Mouse (Mus musculus): Measurements from ENCODE around the gene Mapt. TPM values are rescaled to one million over a fixed set of nuclear protein-coding genes. Genes with fewer than 3 reads are reported as not detected.
"Not testable (repeated sequence)": the region's sequence is repeated elsewhere in the genome, so short reads cannot be mapped to it uniquely, and the experiment has no call there.

The Mapt gene
- polyA plus RNA-seq, 1 experiment from 2014 or later = 277 TPM

DNA sequence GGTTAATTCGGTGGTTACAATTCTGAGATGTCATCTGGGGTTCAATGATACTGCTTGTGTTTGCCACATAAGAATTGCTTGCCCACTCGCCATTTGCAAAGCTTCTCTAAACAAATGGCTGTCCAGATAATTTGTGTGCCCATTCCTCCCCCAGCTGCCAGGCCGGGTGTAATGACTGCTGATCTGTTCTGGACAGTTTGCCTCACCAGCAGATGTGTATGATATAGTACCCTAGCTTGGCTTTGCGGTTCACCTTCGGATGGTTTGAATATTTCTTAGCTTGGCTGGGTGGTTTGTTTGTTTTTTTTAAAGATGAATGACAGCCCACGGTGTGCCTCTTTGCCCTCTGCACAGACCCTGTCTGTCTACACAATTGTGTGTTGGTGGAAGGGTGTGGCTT, 3.5 kb downstream of the Mapt start:
- no peak overlapping the region for H3K27ac ChIP-seq
- H3K4me2 ChIP-seq = peak overlapping the region; percentile 96
- H3K36me3 ChIP-seq (ENCODE audit: poor library complexity, severe bottlenecking) = no peaks in the 10 kb centered on the region
- no peaks in the 10 kb centered on the region for H3K9me3 ChIP-seq (replicated peaks)
- no peak for ATAC-seq
- peak overlapping the region; percentile 85 for H3K9ac ChIP-seq
- WGBS = 46% methylated on average over 6 of the region's 6 CpGs
- H3K4me3 ChIP-seq = peak overlapping the region; percentile 63
- H3K4me1 ChIP-seq = peaks cover 59% of the 10 kb centered on the region
- peaks cover 50% of the 10 kb centered on the region for H3K27me3 ChIP-seq

DNA sequence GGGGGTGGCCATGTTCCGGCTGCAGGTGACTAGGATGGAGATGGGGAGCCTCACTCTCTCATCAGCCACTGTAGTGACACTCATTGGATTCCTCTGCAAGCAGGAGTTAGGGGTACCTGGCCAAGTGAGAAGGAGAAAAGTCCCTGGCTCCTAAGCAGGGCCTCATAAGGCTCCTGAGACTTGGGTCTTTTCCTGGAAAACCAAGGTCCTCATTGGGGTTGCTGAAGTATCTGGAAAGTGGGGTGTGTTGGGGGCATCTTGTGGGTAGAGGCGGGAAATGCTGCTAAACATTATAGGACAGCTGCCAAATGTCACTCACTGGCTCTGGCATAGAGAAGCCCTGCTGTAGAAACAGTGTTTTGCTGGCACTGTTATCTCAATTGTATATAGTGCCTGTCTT, 4.7 kb downstream of the Mapt start:
- peaks cover 50% of the 10 kb centered on the region for H3K27me3 ChIP-seq
- no peak overlapping the region for H3K9ac ChIP-seq
- peaks cover 54% of the 10 kb centered on the region for H3K4me1 ChIP-seq
- WGBS = 77% methylated on average over 2 of the region's 2 CpGs
- H3K9me3 ChIP-seq (replicated peaks) = no peaks in the 10 kb centered on the region
- 0 out of 2 replicates have a peak overlapping the region, but pooled peaks have one; percentile 10 for H3K4me3 ChIP-seq
- H3K36me3 ChIP-seq (ENCODE audit: poor library complexity, severe bottlenecking) = no peaks in the 10 kb centered on the region
- ATAC-seq = no peak
- no peak overlapping the region for H3K27ac ChIP-seq
- H3K4me2 ChIP-seq = peak overlapping the region; percentile 96

DNA sequence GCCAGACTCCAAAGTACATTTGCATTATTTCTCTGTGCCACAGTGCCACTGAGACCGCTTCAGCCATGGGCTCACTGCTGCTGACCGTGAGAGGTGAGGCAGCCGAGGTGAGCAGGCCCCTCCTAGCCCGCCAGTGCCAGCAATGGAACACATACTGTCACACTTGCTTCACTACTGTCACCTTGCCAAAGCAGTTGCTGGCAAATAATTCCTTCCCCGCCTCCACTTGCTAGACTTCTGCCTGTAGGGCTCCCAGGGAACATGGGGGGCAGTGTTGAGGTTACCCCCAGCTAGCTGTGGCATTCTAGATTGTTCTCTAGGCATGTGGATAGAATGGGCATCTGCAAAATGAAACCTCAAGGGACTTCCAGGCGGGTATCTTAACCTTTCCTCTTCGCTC, 6.0 kb downstream of the Mapt start:
- H3K27me3 ChIP-seq = peaks cover 46% of the 10 kb centered on the region
- no peaks in the 10 kb centered on the region for H3K36me3 ChIP-seq (ENCODE audit: poor library complexity, severe bottlenecking)
- H3K9me3 ChIP-seq (replicated peaks) = no peaks in the 10 kb centered on the region
- peaks cover 47% of the 10 kb centered on the region for H3K4me1 ChIP-seq
- 52% methylated on average over 7 of the region's 7 CpGs for WGBS
- H3K27ac ChIP-seq = peak overlapping the region; percentile 5; the same call in 1 of the 2 replicates
- H3K4me3 ChIP-seq = no peak overlapping the region
- H3K4me2 ChIP-seq = peak overlapping the region; percentile 5; the same call in 1 of the 2 replicates
- H3K9ac ChIP-seq = no peak overlapping the region
- no peak for ATAC-seq

DNA sequence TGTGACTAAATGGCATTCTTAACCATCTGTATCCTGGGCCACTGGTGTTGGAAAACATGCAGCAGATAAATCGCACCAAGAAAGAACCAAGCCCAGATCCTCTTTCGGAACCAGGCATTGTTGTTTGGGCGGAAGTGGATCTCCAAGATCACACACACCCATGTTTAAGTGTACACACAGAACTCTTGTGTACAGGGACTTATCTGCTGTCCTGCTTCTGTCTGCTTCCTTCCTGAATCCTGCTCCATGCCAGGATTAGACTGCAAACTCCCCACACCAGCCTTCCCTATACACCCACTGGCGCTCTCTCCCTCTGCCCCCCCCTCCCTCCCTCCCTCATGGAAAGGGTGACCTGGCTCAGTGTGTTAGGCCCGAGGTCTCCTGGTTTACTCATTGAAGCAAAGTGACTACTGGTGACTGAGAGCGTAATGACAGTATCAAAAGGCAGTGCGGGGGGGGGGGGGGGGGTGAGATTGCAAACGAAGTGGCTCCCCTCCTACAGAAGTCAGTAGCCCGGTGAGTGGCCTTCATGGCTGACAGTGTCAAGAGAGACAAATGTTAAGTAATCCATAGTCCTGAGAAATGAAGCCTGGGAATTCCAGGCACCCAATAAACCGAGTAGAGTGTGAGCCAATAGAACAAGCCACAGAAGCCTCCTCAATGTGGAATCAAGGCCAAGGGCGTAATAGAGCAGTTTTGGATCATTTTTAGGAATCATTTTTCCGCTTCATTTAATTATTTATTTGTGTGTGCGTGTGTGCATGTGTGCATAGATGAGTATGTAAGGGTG, 7.0 kb downstream of the Mapt start:
- Histone ChIP-seq H3K4me2 (no peak overlapping the region), H3K4me3 (no peak overlapping the region), H3K4me1 (peaks cover 39% of the 10 kb centered on the region), H3K27me3 (peaks cover 37% of the 10 kb centered on the region), H3K9ac (no peak overlapping the region), H3K9me3 (replicated peaks) (no peaks in the 10 kb centered on the region), H3K27ac (no peak overlapping the region), H3K36me3 (ENCODE audit: poor library complexity, severe bottlenecking) (no peaks in the 10 kb centered on the region)
- ATAC-seq = no peak
- 71% methylated on average over 13 of the region's 13 CpGs for WGBS

DNA sequence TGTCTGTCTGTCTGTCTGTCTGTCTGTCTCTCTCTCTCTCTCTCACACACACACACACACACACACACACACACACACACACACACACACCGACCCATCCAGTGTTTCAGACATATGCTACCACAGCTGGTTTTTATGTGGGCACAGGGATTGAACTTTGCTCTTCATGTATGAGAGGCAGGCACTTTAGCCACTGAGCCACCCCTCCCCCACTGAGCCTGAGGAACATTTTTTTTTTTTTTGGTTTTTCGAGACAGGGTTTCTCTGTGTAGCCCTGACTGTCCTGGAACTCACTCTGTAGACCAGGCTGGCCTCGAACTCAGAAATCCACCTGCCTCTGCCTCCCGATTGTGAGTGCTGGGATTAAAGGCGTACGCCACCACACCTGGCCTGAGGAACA, 14.3 kb downstream of the Mapt start:
- not testable (repeated sequence) for H3K9me3 ChIP-seq (replicated peaks); H3K4me2 ChIP-seq; H3K9ac ChIP-seq; H3K27ac ChIP-seq; ATAC-seq; H3K4me3 ChIP-seq; H3K27me3 ChIP-seq; H3K36me3 ChIP-seq (ENCODE audit: poor library complexity, severe bottlenecking)
- H3K4me1 ChIP-seq = peaks cover 10% of the 10 kb centered on the region
- 81% methylated on average over 6 of the region's 6 CpGs for WGBS

DNA sequence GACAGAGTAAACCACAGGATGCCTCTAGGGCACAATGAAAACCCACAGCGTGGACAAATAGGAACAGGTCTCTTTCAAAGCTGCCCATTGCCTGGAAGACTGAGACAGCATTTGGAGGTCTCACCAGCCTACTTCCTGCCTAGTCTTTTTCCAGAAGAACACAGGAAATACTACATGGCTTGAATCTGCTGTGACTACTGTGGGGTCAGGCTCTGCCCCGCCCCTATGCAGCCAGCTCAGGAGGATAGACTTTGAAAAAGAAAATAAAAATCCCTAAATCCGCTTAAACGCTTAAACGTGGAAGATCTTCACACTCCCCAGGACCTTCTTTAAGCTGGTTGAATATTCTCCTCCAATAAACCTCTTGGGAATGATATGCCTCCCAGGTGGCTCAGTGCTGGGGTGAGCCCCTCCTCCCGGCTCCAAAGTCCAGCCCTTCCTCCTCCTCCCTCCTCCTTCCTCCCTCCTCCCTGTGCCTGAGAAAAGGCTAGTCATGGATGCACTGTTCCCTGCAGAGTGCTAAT, 15.0 kb downstream of the Mapt start:
- H3K9me3 ChIP-seq (replicated peaks) = no peaks in the 10 kb centered on the region
- no peak overlapping the region for H3K4me2 ChIP-seq
- no peak overlapping the region; the same call in 1 of the 2 replicates for H3K9ac ChIP-seq
- no peak overlapping the region for H3K27ac ChIP-seq
- no peak overlapping the region for H3K4me3 ChIP-seq
- no peaks in the 10 kb centered on the region for H3K27me3 ChIP-seq
- WGBS = 16% methylated on average over 6 of the region's 6 CpGs
- no peak for ATAC-seq
- no peaks in the 10 kb centered on the region for H3K36me3 ChIP-seq (ENCODE audit: poor library complexity, severe bottlenecking)
- peaks cover 10% of the 10 kb centered on the region for H3K4me1 ChIP-seq

DNA sequence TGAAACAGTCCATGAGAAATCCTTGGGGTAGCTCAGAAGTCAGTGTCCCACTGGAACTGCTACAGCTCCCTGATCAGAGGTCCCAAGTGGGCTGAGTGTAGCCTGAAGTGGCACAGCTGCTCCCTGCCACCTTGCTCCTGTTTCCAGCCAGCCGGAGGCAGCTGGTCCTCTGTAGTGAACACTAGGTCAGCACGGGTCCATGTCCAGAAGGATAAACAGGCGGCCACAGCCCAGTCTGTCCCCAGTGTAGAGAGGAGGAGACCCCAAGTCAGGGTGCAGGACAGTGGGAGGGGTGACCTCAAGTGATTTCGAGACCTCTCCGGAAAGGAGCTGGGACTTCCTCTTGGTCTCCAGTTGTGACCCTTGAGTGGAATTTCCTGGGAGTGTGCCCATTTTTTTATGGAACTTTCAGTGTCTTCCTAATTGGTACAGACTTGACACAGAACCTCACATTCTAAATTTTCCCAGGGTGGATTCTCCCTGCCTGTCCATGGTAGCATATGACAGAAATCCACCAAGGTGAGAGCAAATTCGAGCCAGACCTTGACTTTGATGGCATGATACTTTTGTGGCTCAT, 16.0 kb downstream of the Mapt start:
- H3K4me2 ChIP-seq = no peak overlapping the region
- H3K9me3 ChIP-seq (replicated peaks) = no peaks in the 10 kb centered on the region
- no peaks in the 10 kb centered on the region for H3K36me3 ChIP-seq (ENCODE audit: poor library complexity, severe bottlenecking)
- no peak overlapping the region for H3K27ac ChIP-seq
- H3K27me3 ChIP-seq = no peaks in the 10 kb centered on the region
- ATAC-seq = no peak
- peaks cover 10% of the 10 kb centered on the region for H3K4me1 ChIP-seq
- H3K4me3 ChIP-seq = no peak overlapping the region
- H3K9ac ChIP-seq = no peak overlapping the region
- 75% methylated on average over 6 of the region's 6 CpGs for WGBS

DNA sequence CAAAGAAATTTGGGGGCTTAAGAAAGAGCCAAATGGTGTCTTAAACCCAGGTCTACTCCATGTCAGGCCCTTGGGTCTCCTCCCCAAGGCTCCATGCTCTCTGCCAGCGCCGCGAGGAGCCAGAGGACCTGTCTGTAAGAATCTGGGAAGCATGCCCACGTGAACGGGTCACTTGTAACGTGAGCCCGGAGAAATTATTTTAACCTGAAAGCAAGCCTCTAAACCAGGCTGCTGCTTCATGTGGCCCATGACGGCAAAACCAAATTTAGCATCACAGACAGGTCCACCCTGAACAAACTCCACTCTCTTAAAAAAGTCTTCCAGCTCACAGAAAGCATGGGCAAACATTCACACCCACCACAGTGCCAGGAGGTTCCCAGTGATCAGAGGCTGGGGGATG, 18.2 kb downstream of the Mapt start:
- H3K4me3 ChIP-seq = no peak overlapping the region
- 83% methylated on average over 8 of the region's 8 CpGs for WGBS
- H3K27ac ChIP-seq = no peak overlapping the region
- H3K9ac ChIP-seq = no peak overlapping the region
- no peak for ATAC-seq
- no peak overlapping the region for H3K4me2 ChIP-seq
- no peaks in the 10 kb centered on the region for H3K36me3 ChIP-seq (ENCODE audit: poor library complexity, severe bottlenecking)
- no peaks in the 10 kb centered on the region for H3K27me3 ChIP-seq
- peaks cover 10% of the 10 kb centered on the region for H3K4me1 ChIP-seq
- no peaks in the 10 kb centered on the region for H3K9me3 ChIP-seq (replicated peaks)

DNA sequence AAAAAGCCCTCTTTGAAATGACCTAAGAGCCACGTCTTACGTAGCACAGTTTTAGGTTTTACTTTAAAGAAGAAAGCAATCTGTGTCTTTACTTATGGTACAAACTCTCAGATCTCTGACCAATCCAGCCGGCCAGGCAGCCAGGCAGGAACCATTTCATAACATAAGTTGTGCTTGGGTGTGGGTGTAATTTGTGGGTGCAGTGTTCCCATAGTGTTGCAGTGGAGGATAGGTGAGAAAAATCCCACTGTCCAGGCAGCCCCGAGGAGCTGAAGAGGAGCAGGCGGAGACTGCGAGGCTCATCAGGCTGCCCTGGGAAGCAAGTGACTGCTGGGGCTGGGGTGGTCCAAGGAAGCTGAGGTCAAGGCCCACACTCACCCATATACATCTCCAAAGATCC, 19.9 kb downstream of the Mapt start:
- peaks cover 9% of the 10 kb centered on the region for H3K4me1 ChIP-seq
- 87% methylated on average over 6 of the region's 6 CpGs for WGBS
- H3K4me2 ChIP-seq = no peak overlapping the region
- no peaks in the 10 kb centered on the region for H3K36me3 ChIP-seq (ENCODE audit: poor library complexity, severe bottlenecking)
- no peak overlapping the region for H3K9ac ChIP-seq
- H3K9me3 ChIP-seq (replicated peaks) = no peaks in the 10 kb centered on the region
- H3K4me3 ChIP-seq = no peak overlapping the region
- no peak overlapping the region for H3K27ac ChIP-seq
- H3K27me3 ChIP-seq = no peaks in the 10 kb centered on the region
- no peak for ATAC-seq

DNA sequence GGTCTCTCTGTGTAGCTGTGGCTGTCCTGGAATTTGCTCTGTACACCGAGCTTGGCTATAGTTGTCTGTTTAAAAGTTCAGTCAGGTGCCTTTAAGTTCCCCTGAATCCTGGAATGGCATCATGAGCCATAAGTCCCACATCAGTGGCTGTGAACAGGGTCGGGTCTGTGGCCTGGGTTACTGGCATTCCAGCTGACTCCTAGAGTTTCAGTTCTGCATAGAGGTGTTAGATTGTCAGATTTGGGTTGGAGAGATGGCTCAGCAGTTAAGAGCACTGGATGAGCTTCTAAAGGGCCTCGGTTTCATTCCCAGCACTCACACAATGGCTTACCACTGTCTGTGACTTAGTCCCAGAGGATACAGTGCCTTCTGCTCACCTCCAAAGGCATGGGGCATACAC, 20.9 kb downstream of the Mapt start:
- WGBS = 80% methylated on average over 3 of the region's 3 CpGs
- ATAC-seq = no peak
- Histone ChIP-seq H3K36me3 (ENCODE audit: poor library complexity, severe bottlenecking) (no peaks in the 10 kb centered on the region), H3K4me3 (no peak overlapping the region), H3K9me3 (replicated peaks) (no peaks in the 10 kb centered on the region), H3K27me3 (no peaks in the 10 kb centered on the region), H3K4me1 (peaks cover 2% of the 10 kb centered on the region; the same call in 1 of the 2 replicates), H3K9ac (no peak overlapping the region), H3K4me2 (no peak overlapping the region), H3K27ac (no peak overlapping the region)

DNA sequence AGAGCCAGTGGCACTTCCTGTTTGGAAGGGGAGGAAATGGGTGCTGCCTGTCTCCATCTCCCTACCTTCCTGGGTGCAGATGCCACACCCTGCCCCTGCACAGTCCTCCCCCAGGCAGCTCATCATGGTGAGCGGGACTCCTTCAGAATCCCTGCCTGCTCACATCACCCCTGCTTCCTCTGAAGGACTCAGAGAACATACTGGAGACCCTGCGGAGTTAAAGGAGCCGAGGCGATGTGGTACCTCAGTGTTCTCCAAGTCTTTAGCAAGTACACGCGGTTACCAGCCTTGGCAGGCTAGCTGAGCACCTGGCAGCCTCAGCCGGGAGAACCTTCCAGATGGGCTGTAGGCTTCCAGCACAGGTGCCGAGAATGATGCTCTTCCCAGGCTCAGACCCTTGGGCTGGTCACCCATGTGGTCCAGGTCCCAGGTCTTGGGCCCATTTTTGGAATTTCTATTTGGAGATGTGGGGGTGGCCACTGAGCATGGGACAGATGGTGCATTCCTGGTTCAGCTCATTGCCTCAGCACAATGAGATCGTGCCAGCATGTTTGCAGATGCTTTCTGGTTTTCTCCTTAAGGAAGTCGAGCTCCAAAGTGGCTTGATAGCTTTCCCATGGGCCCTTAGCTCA, 23.3 kb downstream of the Mapt start:
- H3K9ac ChIP-seq = no peak overlapping the region
- H3K9me3 ChIP-seq (replicated peaks) = no peaks in the 10 kb centered on the region
- H3K4me3 ChIP-seq = no peak overlapping the region
- H3K4me1 ChIP-seq = no peaks in the 10 kb centered on the region; the same call in 1 of the 2 replicates
- ATAC-seq = no peak
- no peak overlapping the region for H3K4me2 ChIP-seq
- H3K36me3 ChIP-seq (ENCODE audit: poor library complexity, severe bottlenecking) = no peaks in the 10 kb centered on the region
- H3K27me3 ChIP-seq = no peaks in the 10 kb centered on the region
- no peak overlapping the region for H3K27ac ChIP-seq
- WGBS = 85% methylated on average over 10 of the region's 10 CpGs

DNA sequence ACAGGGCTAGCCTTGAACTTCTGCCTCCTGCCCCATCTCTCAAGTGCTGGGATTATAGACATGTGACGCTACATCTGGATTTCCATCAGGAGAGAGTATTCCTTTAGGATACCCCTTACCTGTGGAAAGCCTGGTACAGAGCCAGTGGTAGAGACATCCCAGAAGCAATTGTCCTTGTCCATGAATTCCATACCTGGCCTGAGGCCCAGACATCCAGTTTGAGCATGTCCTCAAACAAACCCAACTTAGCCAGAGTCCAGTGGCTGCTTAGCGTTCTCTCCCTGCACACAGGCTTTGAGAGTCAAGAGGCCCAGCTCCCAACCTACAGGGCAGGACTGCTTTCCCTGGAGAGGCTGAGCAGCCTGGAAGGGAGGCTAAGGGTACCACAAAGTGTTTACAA, 25.0 kb downstream of the Mapt start:
- Histone ChIP-seq H3K4me2 (no peak overlapping the region), H3K36me3 (ENCODE audit: poor library complexity, severe bottlenecking) (no peaks in the 10 kb centered on the region), H3K9me3 (replicated peaks) (no peaks in the 10 kb centered on the region), H3K9ac (no peak overlapping the region), H3K27me3 (no peaks in the 10 kb centered on the region), H3K4me3 (no peak overlapping the region), H3K4me1 (no peaks in the 10 kb centered on the region; the same call in 1 of the 2 replicates), H3K27ac (no peak overlapping the region)
- 98% methylated on average over 2 of the region's 2 CpGs for WGBS
- ATAC-seq = no peak
